Mouse (Mus musculus) ES-E14 (cell line): ENCODE data around the gene Syna. TPM values are rescaled to one million over a fixed set of nuclear protein-coding genes. Genes with fewer than 3 reads are reported as not detected.

Source experiments
- DNase-seq: peaks from one replicate; pipeline ENCODE4 v3.0.0-alpha.2; 2013; ENCODE audit warnings: low read depth, low spot score
- H3K27ac ChIP-seq: 2 replicates; pipeline ENCODE4 v1.5.1; 2012; ENCODE audit warnings: low read depth, mild to moderate bottlenecking, low read length, moderate library complexity, mixed read lengths; ENCODE audit not compliant: poor library complexity, insufficient read depth, severe bottlenecking
- H3K36me3 ChIP-seq: 2 replicates; pipeline ENCODE4 v1.6.1; 2012; ENCODE audit warnings: mild to moderate bottlenecking, low read length, moderate library complexity, mixed read lengths; ENCODE audit not compliant: control insufficient read depth, poor library complexity, insufficient read depth, severe bottlenecking
- H3K4me1 ChIP-seq, 2 experiments: fragments of 150-350 bp in 1 of 2; sonication (generic) in 1 of 2; 2 replicates each; pipeline ENCODE4 v1.6.1; 2012; ENCODE audit warnings: low read length in 2 of 2, mild to moderate bottlenecking in 1 of 2, mixed read lengths in 1 of 2; ENCODE audit not compliant: control insufficient read depth in 2 of 2, insufficient read depth in 2 of 2, poor library complexity in 1 of 2
- H3K4me3 ChIP-seq, 2 experiments: fragments of 150-350 bp in 1 of 2; sonication (generic) in 1 of 2; 2 replicates each; pipeline ENCODE4 v1.5.1; 2012; ENCODE audit warnings: low read length in 2 of 2, low read depth in 1 of 2, mild to moderate bottlenecking in 1 of 2, mixed read lengths in 1 of 2; ENCODE audit not compliant: insufficient read depth in 1 of 2, poor library complexity in 1 of 2, severe bottlenecking in 1 of 2
- H3K9ac ChIP-seq: 2 replicates; pipeline ENCODE4 v1.6.1; 2012; ENCODE audit warnings: low read depth, mild to moderate bottlenecking, low read length, mixed read lengths; ENCODE audit not compliant: poor library complexity, insufficient read depth, severe bottlenecking
- H3K9me3 ChIP-seq: fragments of 150-350 bp; sonication (generic); 2 replicates; pipeline ENCODE4 v1.6.1; 2012; ENCODE audit warnings: low read depth, mild to moderate bottlenecking, low read length; ENCODE audit not compliant: control insufficient read depth, insufficient read depth
- CHD2 ChIP-seq: IDR thresholded peaks from 2 replicates; pipeline ENCODE4 v1.6.1; 2014; ENCODE audit warnings: mild to moderate bottlenecking, low read depth, low read length, inconsistent platforms
- HCFC1 ChIP-seq: IDR thresholded peaks from 2 replicates; pipeline ENCODE4 v1.6.1; 2012; ENCODE audit warnings: low read length, inconsistent platforms, borderline replicate concordance; ENCODE audit not compliant: insufficient read depth
- MAFK ChIP-seq: IDR thresholded peaks from 2 replicates; pipeline ENCODE4 v1.6.1; 2014; ENCODE audit warnings: mild to moderate bottlenecking, low read depth, low read length, inconsistent platforms; ENCODE audit not compliant: insufficient read depth
- ZC3H11A ChIP-seq: IDR thresholded peaks from 2 replicates; pipeline ENCODE4 v1.6.1; 2012; ENCODE audit warnings: low read depth, mild to moderate bottlenecking, inconsistent platforms, low read length, borderline replicate concordance
- ZNF384 ChIP-seq: IDR thresholded peaks from 2 replicates; pipeline ENCODE4 v1.6.1; 2012; ENCODE audit warnings: low read depth, low read length, inconsistent platforms
- in situ Hi-C, 2 experiments: fragments of 600-800 bp; cut with MboI; formaldehyde crosslinking; loops; one replicate each; pipeline ENCODE4 v1.15.1; 2025; ENCODE audit warnings: low sequenced_read_pairs in 2 of 2, inconsistent platforms in 1 of 2; ENCODE audit not compliant: unreplicated experiment in 2 of 2
- total RNA-seq: library from RNA; depleted of rRNA; stranded (reverse); fragments of 300-350 nt; gene quantifications from 2 replicates; pipeline ENCODE4 v1.2.3, GENCODE M21; 2012; rRNA removed

Gene Syna
- total RNA-seq, 1 experiment = 0.18 TPM

- DNase-seq = no peak
- no peaks in the 10 kb centered on the region for H3K9me3 ChIP-seq
These were observed 40.5 kb downstream of the Syna start for GRCm38 (mm10) chr5:134519471-134519870.

GRCm38 (mm10) chr5:134512086-134512485 lies 47.9 kb downstream of the Syna start:
- no peak overlapping the region for H3K9ac ChIP-seq

More at GRCm38 (mm10) chr5:134519471-134519870, 40.5 kb downstream of the Syna start:
- H3K9ac ChIP-seq = no peak overlapping the region
- TF ChIP-seq ZC3H11A (no peak), CHD2 (no peak), MAFK (no peak), ZNF384 (no peak)
- peaks cover 0 to 5% of the 10 kb centered on the region in 2 experiments; a peak in 1 of 4 replicates for H3K4me1 ChIP-seq
- H3K4me3 ChIP-seq = no peak overlapping the region
- no peak overlapping the region for H3K27ac ChIP-seq
- peaks cover 3% of the 10 kb centered on the region; the same call in 1 of the 2 replicates for H3K36me3 ChIP-seq
- in situ Hi-C loops = no loop called here

GRCm38 (mm10) chr5:134510266-134510665 lies 49.7 kb downstream of the Syna start:
- TF ChIP-seq CHD2 (no peak), MAFK (no peak), ZNF384 (no peak), ZC3H11A (no peak), HCFC1 (no peak)
- in situ Hi-C loops = no loop called here
- DNase-seq = no peak
- Histone ChIP-seq H3K4me3 (no peak overlapping the region), H3K4me1 (0 out of 4 replicates have a peak, but pooled peaks cover 0 to 3% of the 10 kb centered on the region in 2 experiments), H3K36me3 (0 out of 2 replicates have a peak, but pooled peaks cover 2% of the 10 kb centered on the region), H3K9me3 (no peaks in the 10 kb centered on the region), H3K9ac (no peak overlapping the region), H3K27ac (no peak overlapping the region)

More at GRCm38 (mm10) chr5:134512086-134512485, 47.9 kb downstream of the Syna start:
- in situ Hi-C loops = no loop called here
- Histone ChIP-seq H3K36me3 (peaks cover 5% of the 10 kb centered on the region; the same call in 1 of the 2 replicates), H3K4me1 (0 out of 4 replicates have a peak, but pooled peaks cover 0 to 3% of the 10 kb centered on the region in 2 experiments), H3K9me3 (no peaks in the 10 kb centered on the region), H3K27ac (no peak overlapping the region), H3K4me3 (no peak overlapping the region)
- TF ChIP-seq ZNF384 (no peak), ZC3H11A (no peak), HCFC1 (no peak), CHD2 (no peak), MAFK (no peak)
- DNase-seq = no peak

- Histone ChIP-seq H3K4me1 (peaks cover 0 to 5% of the 10 kb centered on the region in 2 experiments; a peak in 1 of 4 replicates), H3K27ac (no peak overlapping the region), H3K9me3 (no peaks in the 10 kb centered on the region), H3K4me3 (no peak overlapping the region), H3K9ac (no peak overlapping the region), H3K36me3 (0 out of 2 replicates have a peak, but pooled peaks cover 2% of the 10 kb centered on the region)
- no peak for TF ChIP-seq HCFC1
- no peak for TF ChIP-seq ZNF384
- TF ChIP-seq CHD2 = no peak
- TF ChIP-seq MAFK = no peak
- no peak for TF ChIP-seq ZC3H11A
- no peak for DNase-seq
- in situ Hi-C loops = no loop called here
These were observed 51.0 kb downstream of the Syna start for GRCm38 (mm10) chr5:134508965-134509364.

Other genes with a start within 250 kb of the Syna start
- 64.3 and 81.0 TPM in 2 replicates for gene Gtf2i, start 245.4 kb downstream of the Syna start, total RNA-seq
- 63.5 and 118 TPM in 2 replicates for gene Gtf2ird1, start 103.5 kb downstream of the Syna start, total RNA-seq
- 7.9 and 10.5 TPM in 2 replicates for gene Clip2, start 7.7 kb downstream of the Syna start, total RNA-seq
- gene Rfc2, start 21.2 kb upstream of the Syna start, total RNA-seq = 165 and 168 TPM in 2 replicates
- 3.6 and 4.3 TPM in 2 replicates for gene Lat2, start 54.9 kb upstream of the Syna start, total RNA-seq
- 263 and 322 TPM in 2 replicates for gene Eif4h, start 79.3 kb upstream of the Syna start, total RNA-seq
- gene Limk1, start 128.4 kb upstream of the Syna start, total RNA-seq = 14.0 and 15.9 TPM in 2 replicates
- gene Eln, start 187.2 kb upstream of the Syna start, total RNA-seq = 0.85 and 0.98 TPM in 2 replicates